Mouse (Mus musculus) heart, embryonic 14.5 days (tissue): ENCODE data around the gene Ccna2. TPM values are rescaled to one million over a fixed set of nuclear protein-coding genes. Genes with fewer than 3 reads are reported as not detected.

Experiments used
- ATAC-seq: fragments of 200-750 bp; cut with Nextera tagmentation; 2 replicates; pipeline ENCODE4 v1.8.0; 2017; ENCODE audit warnings: low read depth, moderate TSS enrichment; ENCODE audit not compliant: insufficient number of reproducible peaks, insufficient read depth, low FRiP score
- H3K27ac ChIP-seq, 2 experiments: fragments of 200-500 bp in 1 of 2; fragments of 300-500 bp in 1 of 2; sonication (generic) in 1 of 2; replicated peaks in 1 of 2; 2 replicates each; pipeline ENCODE4 v1.5.1; 2012 to 2014; ENCODE audit warnings: low read depth in 2 of 2, low read length in 2 of 2, control low read depth in 1 of 2, mild to moderate bottlenecking in 1 of 2, mixed read lengths in 1 of 2; ENCODE audit not compliant: control insufficient read depth in 1 of 2, insufficient read depth in 1 of 2
- H3K27me3 ChIP-seq: fragments of 300-500 bp; sonication (generic); 2 replicates; pipeline ENCODE4 v1.6.1; 2014; ENCODE audit warnings: mild to moderate bottlenecking, low read length, control low read depth; ENCODE audit not compliant: control insufficient read depth, insufficient read depth
- H3K36me3 ChIP-seq: fragments of 300-500 bp; sonication (generic); 2 replicates; pipeline ENCODE4 v1.6.1; 2014; ENCODE audit warnings: mild to moderate bottlenecking, control low read depth, low read length, mixed read lengths; ENCODE audit not compliant: control insufficient read depth, insufficient read depth
- H3K4me1 ChIP-seq, 2 experiments: fragments of 200-500 bp in 1 of 2; fragments of 300-500 bp in 1 of 2; sonication (generic) in 1 of 2; 2 replicates each; pipeline ENCODE4 v1.6.1; 2012 to 2014; ENCODE audit warnings: low read length in 2 of 2, control low read depth in 1 of 2, mixed read lengths in 1 of 2; ENCODE audit not compliant: control insufficient read depth in 2 of 2, insufficient read depth in 2 of 2
- H3K4me2 ChIP-seq: fragments of 300-500 bp; sonication (generic); 2 replicates; pipeline ENCODE4 v1.6.1; 2014; ENCODE audit warnings: mild to moderate bottlenecking, low read length
- H3K4me3 ChIP-seq, 2 experiments: fragments of 200-500 bp in 1 of 2; fragments of 300-500 bp in 1 of 2; sonication (generic) in 1 of 2; 2 replicates each; pipeline ENCODE4 v1.5.1; 2012 to 2014; ENCODE audit warnings: low read length in 2 of 2, mild to moderate bottlenecking in 2 of 2, control low read depth in 1 of 2, low read depth in 1 of 2, moderate library complexity in 1 of 2; ENCODE audit not compliant: control insufficient read depth in 1 of 2, insufficient read depth in 1 of 2
- H3K9ac ChIP-seq: fragments of 300-500 bp; sonication (generic); 2 replicates; pipeline ENCODE4 v1.6.1; 2014; ENCODE audit warnings: mild to moderate bottlenecking, low read length
- H3K9me3 ChIP-seq: fragments of 300-500 bp; sonication (generic); 2 replicates; pipeline ENCODE4 v1.6.1; 2016; ENCODE audit warnings: low read length, control low read depth; ENCODE audit not compliant: control insufficient read depth
- WGBS: fragments of 180-500 bp; shearing (Covaris S2); extraction: QIAGEN DNeasy Blood & Tissue Kit; methylation state at CpG from one replicate; pipeline ENCODE4 v1.1.7; 2014; 5-methylcytosine and 5-hydroxymethylcytosine counted together
- polyA plus RNA-seq: library from polyadenylated mRNA; unstranded; fragments of >200 nt; fragmentation: Nextera tagmentation; extraction: Ambion mirVana; gene quantifications from 2 replicates; pipeline ENCODE4 v1.2.1, GENCODE M21; 2014

The Ccna2 gene
- polyA plus RNA-seq, 1 experiment from 2014 or later: 199 TPM

GRCm38 (mm10) chr3:36551851-36552384, 20.0 kb downstream of the Ccna2 start:
- peak overlapping the region; percentile 82 for H3K4me2 ChIP-seq
- no peaks in the 10 kb centered on the region for H3K9me3 ChIP-seq
- H3K27ac ChIP-seq: no peak overlapping the region
- H3K4me1 ChIP-seq: 0 out of 4 replicates have a peak, but pooled peaks cover 0 to 3% of the 10 kb centered on the region in 2 experiments
- no peaks in the 10 kb centered on the region for H3K27me3 ChIP-seq
- 15% methylated on average over 12 of the region's 12 CpGs for WGBS
- ATAC-seq: no peak
- H3K4me3 ChIP-seq: peak overlapping the region; percentile 79 to 82
- H3K9ac ChIP-seq: peak overlapping the region; percentile 82
- peaks cover 32% of the 10 kb centered on the region for H3K36me3 ChIP-seq

- H3K4me1 ChIP-seq: 0 out of 4 replicates have a peak, but pooled peaks cover 0 to 3% of the 10 kb centered on the region in 2 experiments
- no peaks in the 10 kb centered on the region for H3K27me3 ChIP-seq
- peak overlapping the region; percentile 82 for H3K4me2 ChIP-seq
- no peak for ATAC-seq
- H3K27ac ChIP-seq: no peak overlapping the region
- H3K36me3 ChIP-seq: peaks cover 26% of the 10 kb centered on the region
- WGBS: 48% methylated on average over 9 of the region's 9 CpGs
- H3K9me3 ChIP-seq: no peaks in the 10 kb centered on the region
- no peak overlapping the region for H3K4me3 ChIP-seq
- H3K9ac ChIP-seq: no peak overlapping the region
These were observed 20.6 kb downstream of the Ccna2 start for GRCm38 (mm10) chr3:36551343-36551742.

- H3K27ac ChIP-seq: no peak overlapping the region
- ATAC-seq: no peak
- H3K36me3 ChIP-seq: no peaks in the 10 kb centered on the region
- H3K9ac ChIP-seq: no peak overlapping the region
- no peaks in the 10 kb centered on the region for H3K4me1 ChIP-seq
- H3K27me3 ChIP-seq: no peaks in the 10 kb centered on the region
- H3K4me2 ChIP-seq: no peak overlapping the region
- H3K4me3 ChIP-seq: no peak overlapping the region
- H3K9me3 ChIP-seq: no peaks in the 10 kb centered on the region
- WGBS: 71% methylated on average over 3 of the region's 3 CpGs
These were observed 27.0 kb downstream of the Ccna2 start for GRCm38 (mm10) chr3:36544961-36545360.

- H3K4me3 ChIP-seq: no peak overlapping the region
- H3K4me1 ChIP-seq: no peaks in the 10 kb centered on the region
- ATAC-seq: no peak
- H3K27ac ChIP-seq: no peak overlapping the region
- no peak overlapping the region for H3K4me2 ChIP-seq
- H3K27me3 ChIP-seq: no peaks in the 10 kb centered on the region
- H3K9me3 ChIP-seq: no peaks in the 10 kb centered on the region
- H3K9ac ChIP-seq: no peak overlapping the region
- WGBS: 75% methylated on average over 2 of the region's 2 CpGs
- no peaks in the 10 kb centered on the region for H3K36me3 ChIP-seq
These were observed 30.6 kb downstream of the Ccna2 start for GRCm38 (mm10) chr3:36541399-36541798.

- no peaks in the 10 kb centered on the region for H3K4me1 ChIP-seq
- no peak for ATAC-seq
- H3K36me3 ChIP-seq: no peaks in the 10 kb centered on the region
- H3K4me3 ChIP-seq: no peak overlapping the region
- H3K27ac ChIP-seq: no peak overlapping the region
- H3K9me3 ChIP-seq: no peaks in the 10 kb centered on the region
- H3K4me2 ChIP-seq: no peak overlapping the region
- 47% methylated on average over 2 of the region's 2 CpGs for WGBS
- no peaks in the 10 kb centered on the region for H3K27me3 ChIP-seq
- no peak overlapping the region for H3K9ac ChIP-seq
These were observed 31.2 kb downstream of the Ccna2 start for GRCm38 (mm10) chr3:36540756-36541155.

GRCm38 (mm10) chr3:36537701-36538470, 34.1 kb downstream of the Ccna2 start:
- no peak overlapping the region for H3K4me2 ChIP-seq
- H3K9ac ChIP-seq: no peak overlapping the region
- WGBS: 71% methylated on average over 4 of the region's 4 CpGs
- no peak overlapping the region for H3K27ac ChIP-seq
- no peak overlapping the region for H3K4me3 ChIP-seq
- H3K27me3 ChIP-seq: no peaks in the 10 kb centered on the region
- no peaks in the 10 kb centered on the region for H3K9me3 ChIP-seq
- peaks cover 3 to 6% of the 10 kb centered on the region in 2 experiments; a peak in 2 of 4 replicates for H3K4me1 ChIP-seq
- H3K36me3 ChIP-seq: no peaks in the 10 kb centered on the region
- ATAC-seq: no peak

GRCm38 (mm10) chr3:36536041-36536440, 35.9 kb downstream of the Ccna2 start:
- no peak overlapping the region for H3K27ac ChIP-seq
- no peak for ATAC-seq
- H3K27me3 ChIP-seq: no peaks in the 10 kb centered on the region
- peaks cover 11 to 19% of the 10 kb centered on the region in 2 experiments; a peak in 3 of 4 replicates for H3K4me1 ChIP-seq
- H3K9me3 ChIP-seq: no peaks in the 10 kb centered on the region
- WGBS: 75% methylated on average over 12 of the region's 12 CpGs
- no peaks in the 10 kb centered on the region for H3K36me3 ChIP-seq
- no peak overlapping the region for H3K4me3 ChIP-seq
- no peak overlapping the region for H3K4me2 ChIP-seq
- no peak overlapping the region for H3K9ac ChIP-seq
